Mouse (Mus musculus) ES-E14 (cell line): Measurements from ENCODE around the gene Grap2.

Experiments
- CHD2 ChIP-seq: IDR thresholded peaks from 2 replicates; pipeline ENCODE4 v1.6.1; 2014; ENCODE audit warnings: mild to moderate bottlenecking, low read depth, low read length, inconsistent platforms
- MAFK ChIP-seq: IDR thresholded peaks from 2 replicates; pipeline ENCODE4 v1.6.1; 2014; ENCODE audit warnings: mild to moderate bottlenecking, low read depth, low read length, inconsistent platforms; ENCODE audit not compliant: insufficient read depth
- ZC3H11A ChIP-seq: IDR thresholded peaks from 2 replicates; pipeline ENCODE4 v1.6.1; 2012; ENCODE audit warnings: low read depth, mild to moderate bottlenecking, inconsistent platforms, low read length, borderline replicate concordance
- ZNF384 ChIP-seq: IDR thresholded peaks from 2 replicates; pipeline ENCODE4 v1.6.1; 2012; ENCODE audit warnings: low read depth, low read length, inconsistent platforms

DNA sequence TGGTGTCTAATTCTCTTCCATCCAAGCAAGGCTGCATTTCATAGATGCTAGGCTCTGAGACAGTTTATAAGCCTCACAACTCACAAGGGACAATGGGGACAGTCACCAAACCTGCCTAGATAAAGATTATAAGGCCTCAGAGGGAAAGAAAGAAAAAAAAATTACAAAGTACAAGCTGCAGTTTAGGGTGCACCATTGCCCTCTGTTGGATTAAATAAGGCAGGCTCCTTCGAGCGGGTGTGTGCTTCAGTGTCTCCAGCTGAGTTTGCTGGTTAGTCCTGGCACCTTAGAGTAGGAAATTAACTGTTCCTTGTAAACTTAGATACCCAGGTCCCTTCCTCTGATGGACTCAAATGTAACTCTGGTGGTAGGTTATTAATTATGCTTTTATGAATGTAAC, 45.4 kb downstream of the Grap2 start:
- TF ChIP-seq CHD2 (no peak), ZNF384 (no peak), MAFK (no peak), ZC3H11A (no peak)
